Mouse (Mus musculus) bone marrow, adult 2 months (tissue): ENCODE data around the gene Stpg4.

ENCODE experiments used
- CTCF ChIP-seq: fragments of 200-500 bp; IDR thresholded peaks from 2 replicates; pipeline ENCODE4 v1.5.1; 2011; ENCODE audit warnings: low read length, control low read depth; ENCODE audit not compliant: control insufficient read depth, insufficient read depth
- POLR2A ChIP-seq: fragments of 200-500 bp; IDR thresholded peaks from 2 replicates; pipeline ENCODE4 v1.6.1; 2011; ENCODE audit warnings: low read depth, mild to moderate bottlenecking, control low read depth, low read length, borderline replicate concordance; ENCODE audit not compliant: control insufficient read depth

- TF ChIP-seq CTCF (no peak), POLR2A (no peak)
Measured at GRCm38 (mm10) chr17:87474501-87474795, 46.9 kb upstream of the Stpg4 start.
